Mouse (Mus musculus): ENCODE data around the gene Nxn. TPM values are rescaled to one million over a fixed set of nuclear protein-coding genes. Genes with fewer than 3 reads are reported as not detected.

Gene Nxn
- 4.3 to 6.0 TPM (median 5.1 TPM) in 4 replicates for total RNA-seq (2023; ENCODE audit: inconsistent age)

DNA sequence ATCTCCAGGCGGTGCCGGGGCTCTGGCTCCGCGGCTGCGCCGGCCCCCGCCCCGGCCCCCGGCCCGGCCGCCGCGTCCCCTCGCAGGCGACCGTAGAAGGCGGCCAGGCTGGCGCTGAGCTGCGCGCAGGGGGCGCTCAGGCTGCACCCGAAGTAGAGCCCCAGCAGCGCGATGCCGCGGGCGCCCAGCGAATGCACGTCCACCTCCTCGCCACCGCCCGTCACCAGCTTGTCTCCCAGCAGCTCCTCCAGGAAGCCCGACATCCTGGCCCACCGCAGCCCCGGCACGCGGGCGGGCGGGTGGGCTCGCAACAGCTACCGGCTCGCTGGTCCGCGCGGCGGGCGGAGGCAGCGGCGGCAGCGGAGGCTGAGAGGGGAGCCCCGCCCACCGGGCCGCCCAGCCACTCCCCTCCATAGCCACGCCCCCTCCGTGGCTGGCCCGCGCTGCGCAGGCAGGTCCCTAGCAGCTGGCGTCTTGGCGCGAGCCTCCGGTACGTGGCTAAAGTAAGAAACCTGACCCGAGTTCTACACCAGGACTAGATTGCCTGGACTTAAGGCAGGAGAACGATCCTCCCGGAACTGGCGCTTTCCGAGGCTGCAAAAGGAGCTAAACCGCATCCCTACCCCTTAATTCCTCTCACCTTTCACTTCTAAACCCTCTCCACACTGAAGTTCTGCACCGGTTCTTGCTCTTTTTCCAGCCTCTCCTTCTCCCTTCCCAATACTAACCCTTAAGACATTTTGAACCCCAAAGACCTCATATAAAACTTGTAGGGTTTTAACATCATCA is at the start of gene Nxn:
Gene Nxn, minus strand, starts transcription at position 343 of the 789 bp plus-strand sequence.

DNA sequence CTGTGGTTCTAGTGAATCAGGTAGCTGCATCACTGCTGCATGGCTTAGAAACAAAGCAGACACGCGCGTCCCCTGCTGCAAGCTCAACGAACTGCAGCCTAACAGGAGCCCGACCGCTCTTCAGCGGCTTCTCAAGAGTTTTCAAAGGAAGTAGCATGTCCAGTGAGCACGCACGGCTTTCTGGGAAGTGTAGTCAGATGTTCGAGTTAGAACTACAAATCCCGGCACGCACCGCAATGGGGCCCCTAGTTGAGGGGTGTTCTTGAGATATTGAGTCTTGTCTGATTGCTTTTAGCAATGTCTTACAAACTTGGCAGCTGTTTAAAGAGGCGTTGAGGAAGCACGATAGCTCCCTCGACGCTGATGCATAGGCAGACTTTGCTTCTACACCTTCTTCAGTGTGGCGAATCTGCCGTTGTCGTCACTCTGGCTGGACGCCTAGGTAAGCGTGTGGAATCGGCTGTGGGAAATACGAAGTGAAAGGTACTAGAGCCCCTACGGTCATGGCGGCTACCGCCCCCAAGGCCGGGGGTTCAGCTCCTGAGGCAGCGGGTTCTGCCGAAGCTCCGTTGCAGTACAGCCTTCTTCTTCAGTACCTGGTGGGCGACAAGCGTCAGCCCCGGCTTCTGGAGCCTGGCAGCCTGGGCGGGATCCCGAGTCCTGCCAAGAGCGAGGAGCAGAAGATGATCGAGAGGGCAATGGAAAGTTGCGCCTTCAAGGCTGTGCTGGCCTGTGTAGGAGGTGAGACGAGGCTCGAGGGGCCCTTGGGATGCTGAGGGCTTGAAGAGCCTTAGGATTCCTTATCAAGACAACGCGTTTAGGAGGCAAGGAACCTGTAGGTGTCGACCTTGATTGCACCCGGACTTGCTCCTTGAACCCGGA is 8.0 kb upstream of the Nxn start, which contains the start of gene Timm22:
Gene Timm22, plus strand, starts transcription at position 251 of the 882 bp plus-strand sequence.

DNA sequence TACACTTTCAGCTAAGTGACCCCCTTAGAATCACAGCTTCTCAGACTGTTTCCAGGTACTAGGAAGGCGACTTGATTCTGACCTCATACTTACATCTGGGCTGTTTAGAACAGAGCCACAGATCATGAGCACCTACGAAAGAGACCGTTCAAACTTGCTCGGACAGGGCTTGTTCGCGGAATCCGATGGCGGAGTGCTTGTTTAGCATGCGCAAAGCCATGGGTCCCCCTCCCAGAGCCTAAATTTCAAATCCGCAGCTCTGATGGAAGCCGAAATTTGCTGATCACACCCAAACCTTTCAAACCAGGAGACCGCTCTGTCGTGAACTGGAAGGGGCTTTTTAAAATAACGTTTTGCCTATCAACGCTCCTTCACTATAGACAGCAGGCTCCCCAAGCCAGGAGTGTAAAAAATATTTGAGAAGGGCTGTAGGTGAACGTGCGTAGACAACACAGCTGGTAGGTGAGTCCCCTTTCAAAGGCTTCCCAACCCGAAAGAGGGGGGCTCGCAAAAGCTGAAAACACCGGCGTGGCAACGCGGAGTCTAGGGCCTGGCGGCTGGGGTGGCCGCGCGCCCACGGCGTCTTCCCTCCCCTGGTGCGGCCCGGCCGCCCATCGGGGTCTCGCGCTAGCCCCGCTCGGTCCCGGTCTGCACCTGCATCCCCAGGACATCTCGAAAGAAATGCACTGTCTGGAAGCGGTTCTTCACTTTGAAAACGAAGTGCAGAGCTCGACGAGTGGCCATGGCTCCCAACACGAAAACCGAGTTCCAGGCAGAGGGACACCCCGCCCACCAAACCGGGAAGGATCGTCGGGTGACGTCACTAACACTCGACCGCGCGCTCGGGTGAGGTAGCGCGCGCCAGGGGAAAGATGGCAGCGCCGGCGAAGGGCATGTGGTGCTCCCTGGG is 155.8 kb downstream of the Nxn start, which contains the start of the genes Mrm3 and Glod4:
Gene Mrm3, plus strand, starts transcription at position 815 of the 910 bp plus-strand sequence.
Gene Glod4, minus strand, starts transcription at position 825 of the 910 bp plus-strand sequence.

DNA sequence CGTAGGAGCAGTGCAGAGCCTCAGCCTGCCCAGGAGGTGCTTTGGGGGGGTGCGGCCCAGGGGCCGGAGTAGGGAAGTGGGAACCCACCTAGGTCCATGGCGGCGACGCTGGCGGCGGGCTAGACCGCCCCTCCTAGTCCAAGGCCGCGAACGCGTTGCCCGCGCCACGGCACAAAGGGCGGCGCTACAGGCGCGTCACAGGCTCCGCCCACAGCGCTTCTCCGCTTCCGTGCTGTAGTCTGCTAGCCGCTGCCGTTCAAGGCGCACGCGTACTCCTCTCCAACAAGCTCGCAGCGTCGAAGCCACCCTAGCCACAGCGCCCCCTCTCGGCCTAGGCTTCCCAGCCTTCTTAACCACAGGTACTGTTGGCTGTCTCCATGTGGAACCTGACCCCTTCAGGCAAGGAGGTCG is 181.5 kb downstream of the Nxn start, which contains the start of the genes Dbil5 and Gemin4:
Gene Dbil5, plus strand, starts transcription at position 219 of the 411 bp plus-strand sequence.
Gene Gemin4, minus strand, starts transcription at position 275 of the 411 bp plus-strand sequence.

Other genes starting within 250 kb of the Nxn start
- gene Vps53, start 219.5 kb downstream of the Nxn start, total RNA-seq (2023; ENCODE audit: inconsistent age), result 43.4 to 50.0 TPM (median 44.0 TPM) in 4 replicates
- 3.2 to 4.7 TPM (median 4.4 TPM) in 4 replicates for gene Fam57a, start 219.5 kb downstream of the Nxn start, total RNA-seq (2023; ENCODE audit: inconsistent age)
- not detected in 4 replicates for gene Dbil5, start 181.5 kb downstream of the Nxn start, total RNA-seq (2023; ENCODE audit: inconsistent age)
- gene Gemin4, start 181.5 kb downstream of the Nxn start, total RNA-seq (2023; ENCODE audit: inconsistent age), result 3.7 to 8.7 TPM (median 6.9 TPM) in 4 replicates
- gene Mrm3, start 155.4 kb downstream of the Nxn start, total RNA-seq (2023; ENCODE audit: inconsistent age), result 12.4 to 16.0 TPM (median 14.1 TPM) in 4 replicates
- gene Glod4, start 155.4 kb downstream of the Nxn start, total RNA-seq (2023; ENCODE audit: inconsistent age), result 27.1 to 37.4 TPM (median 31.1 TPM) in 4 replicates
- gene Timm22, start 7.8 kb upstream of the Nxn start, total RNA-seq (2023; ENCODE audit: inconsistent age), result 14.6 to 23.0 TPM (median 18.2 TPM) in 4 replicates
- gene Abr, start 223.2 kb upstream of the Nxn start, total RNA-seq (2023; ENCODE audit: inconsistent age), result 27.9 to 30.4 TPM (median 29.8 TPM) in 4 replicates